Mouse (Mus musculus) cerebellum, postnatal 14 days (tissue): ENCODE measurements around the gene Cdk5r1.

Experiments
- DNase-seq, 2 experiments: peaks; one replicate each; pipeline ENCODE4 v3.0.0; 2021; ENCODE audit warnings: mixed read lengths in 2 of 2

Cdk5r1 gene

DNA sequence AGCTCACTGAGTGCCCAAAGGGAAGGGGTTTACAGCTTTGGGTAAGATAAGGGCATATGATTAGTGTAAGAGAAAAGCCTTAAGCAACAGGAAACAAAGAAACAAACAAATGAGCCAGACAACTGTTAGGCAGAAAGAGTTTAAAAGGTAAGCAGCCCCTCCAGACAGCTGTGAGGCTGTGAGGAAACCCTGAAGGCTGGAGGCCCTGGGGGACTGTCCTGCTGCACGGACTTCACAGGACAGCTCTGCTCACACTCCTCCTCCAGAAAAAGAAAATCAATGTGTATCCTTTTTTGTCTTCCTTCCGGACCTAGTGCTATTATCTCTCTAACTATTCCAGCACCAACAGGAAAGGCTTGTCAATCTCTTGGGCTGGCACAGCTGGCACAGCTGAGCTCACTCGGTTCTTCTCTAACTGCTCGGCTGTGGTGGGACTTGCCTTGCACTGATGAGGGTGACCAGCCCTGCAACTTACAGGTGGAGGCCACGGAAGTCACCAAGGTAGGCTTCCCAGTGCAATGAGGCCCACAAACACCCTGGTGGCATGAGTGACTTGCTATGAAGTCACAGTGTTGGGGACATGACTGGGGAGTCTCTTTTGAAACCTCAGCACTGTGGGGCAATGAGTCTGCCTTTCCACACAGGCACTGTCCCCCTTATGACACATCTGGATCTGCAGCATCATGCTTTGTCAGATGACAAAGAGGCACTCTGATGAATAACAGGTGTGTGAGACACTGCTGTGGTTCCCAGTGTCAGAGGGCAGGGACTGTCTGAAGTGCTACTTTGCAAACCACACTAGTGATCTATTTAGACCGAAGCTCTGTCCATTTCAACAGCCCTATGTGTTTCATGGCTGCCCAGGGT, 27.9 kb downstream of the Cdk5r1 start:
- no peak for DNase-seq

DNA sequence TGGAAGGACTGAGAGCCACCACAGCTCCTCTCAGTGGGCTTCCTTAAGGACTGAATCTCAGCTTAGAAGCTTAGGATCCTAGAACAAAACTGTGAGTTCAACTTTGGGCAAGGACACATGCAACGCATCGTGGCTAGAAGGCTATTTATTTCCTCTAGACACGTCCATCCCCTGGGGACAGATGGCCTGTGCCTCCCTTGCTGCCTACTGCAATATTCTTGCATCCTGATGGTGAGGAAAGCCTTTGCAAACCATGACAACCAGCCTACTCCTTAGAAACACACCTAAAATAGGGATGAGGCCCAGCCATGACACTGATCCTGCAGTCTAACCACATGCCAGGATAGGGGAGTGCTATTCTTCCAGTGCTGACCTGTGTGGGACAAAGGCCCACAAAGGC, 28.8 kb downstream of the Cdk5r1 start:
- no peak for DNase-seq

DNA sequence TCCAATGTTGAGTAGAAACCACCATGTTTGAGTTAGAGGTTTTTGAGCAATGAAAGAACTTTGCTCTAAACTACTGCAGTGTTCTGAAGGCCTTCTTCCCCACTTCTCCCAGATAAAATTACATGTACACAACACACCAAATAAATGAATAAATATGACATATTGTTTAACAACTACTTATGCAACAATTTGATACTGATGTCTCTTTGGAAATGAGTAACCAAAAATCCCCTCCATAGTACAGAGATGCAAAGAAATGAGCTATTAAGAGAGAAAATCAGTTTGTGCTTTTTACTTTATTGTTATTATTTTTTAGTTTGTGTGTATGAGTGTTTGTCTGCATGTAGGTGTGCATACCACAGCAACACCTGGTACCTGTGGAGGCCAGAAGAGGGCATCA, 29.7 kb downstream of the Cdk5r1 start:
- no peak for DNase-seq

DNA sequence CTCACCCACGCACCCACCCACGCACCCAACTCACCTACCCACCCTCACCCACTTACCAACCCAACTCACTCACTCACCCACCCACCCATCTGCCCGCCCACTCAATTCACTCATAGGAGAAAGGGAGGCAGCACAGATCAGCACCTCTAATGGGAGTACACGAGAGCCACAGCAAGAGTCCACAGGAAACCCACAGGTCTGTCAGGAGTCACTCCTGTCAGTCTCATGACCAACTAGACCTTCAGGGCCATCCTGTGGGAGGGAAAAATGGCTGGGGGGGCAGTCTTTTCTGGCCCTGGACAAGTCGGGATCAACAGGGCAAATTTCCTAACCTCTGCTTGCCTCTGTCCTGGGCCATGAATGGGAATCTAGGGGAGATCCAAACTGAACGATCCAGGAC, 31.0 kb downstream of the Cdk5r1 start:
- no peak for DNase-seq

DNA sequence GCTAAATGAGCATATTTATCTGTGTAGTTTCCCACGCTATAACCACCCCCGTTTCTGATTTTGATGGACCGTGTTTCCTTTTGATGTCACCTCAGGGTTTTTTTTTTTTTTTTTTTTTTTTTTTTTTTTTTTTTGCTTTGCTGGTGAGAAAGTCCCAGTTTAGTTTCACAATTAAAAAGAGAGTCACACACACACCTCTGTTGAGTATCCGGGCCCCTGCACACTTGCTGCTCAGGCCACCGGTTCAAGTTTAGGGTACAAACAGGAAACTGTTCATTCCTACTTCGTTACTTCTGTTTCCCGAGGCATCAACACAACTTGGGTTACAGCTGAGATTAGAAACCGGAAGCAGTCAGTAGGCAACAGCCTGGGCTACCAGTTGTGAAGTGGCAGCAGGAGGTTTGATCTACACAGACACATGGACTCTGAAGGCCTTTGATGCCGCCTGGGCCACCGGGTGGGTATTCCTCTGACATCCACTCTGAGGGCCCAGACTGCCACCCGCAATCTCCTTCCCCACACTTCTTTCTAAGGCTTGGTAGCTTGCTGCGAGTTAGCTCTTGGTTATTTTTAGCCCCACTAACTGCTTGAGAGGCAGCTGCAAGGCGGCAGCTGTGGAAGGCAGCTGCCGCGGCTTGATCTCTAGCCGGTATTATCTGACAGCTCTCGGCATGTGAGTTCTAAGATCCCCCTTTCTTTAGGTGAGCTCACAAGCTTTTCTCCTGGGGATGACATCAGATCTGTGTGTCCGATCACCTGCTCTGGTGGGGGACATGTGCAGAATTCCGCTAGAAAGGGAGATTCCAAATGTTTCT, 31.7 kb downstream of the Cdk5r1 start:
- DNase-seq: no peak

DNA sequence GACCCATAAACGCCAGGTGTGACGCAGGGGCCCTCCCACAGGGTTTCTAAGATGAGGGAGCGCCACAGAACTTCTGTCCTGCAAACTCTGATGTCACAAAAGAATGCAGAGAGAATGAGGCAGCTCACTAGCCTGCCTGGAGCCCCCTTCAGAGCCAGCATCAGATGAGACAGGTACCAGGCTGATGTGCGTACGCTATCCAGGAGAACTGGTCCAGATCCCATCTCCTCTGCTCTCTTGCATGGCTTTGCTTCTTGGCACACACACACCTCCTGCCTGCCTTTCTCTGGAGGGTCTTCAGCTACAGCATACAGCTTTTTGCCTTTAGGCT, 32.3 kb downstream of the Cdk5r1 start:
- no peak for DNase-seq

DNA sequence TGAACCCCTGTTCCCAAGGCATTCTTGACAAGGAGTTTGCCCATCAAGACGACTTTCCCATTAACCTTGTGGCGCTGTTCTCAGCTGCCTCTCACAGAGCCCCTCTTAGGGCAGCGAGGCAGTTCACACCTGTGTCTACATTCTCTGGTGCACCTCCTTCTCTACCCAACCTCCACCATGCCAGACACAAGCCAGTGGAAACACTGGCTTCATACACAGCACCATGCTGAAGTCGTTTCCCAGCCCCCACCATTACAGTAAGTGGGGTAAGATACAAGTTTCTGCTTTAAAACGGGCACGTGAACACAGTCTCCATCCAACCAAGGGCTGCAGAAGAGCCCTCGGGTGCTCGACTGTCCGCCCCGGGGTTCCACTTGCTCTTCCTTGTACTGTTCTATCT, 33.3 kb downstream of the Cdk5r1 start:
- no peak for DNase-seq

DNA sequence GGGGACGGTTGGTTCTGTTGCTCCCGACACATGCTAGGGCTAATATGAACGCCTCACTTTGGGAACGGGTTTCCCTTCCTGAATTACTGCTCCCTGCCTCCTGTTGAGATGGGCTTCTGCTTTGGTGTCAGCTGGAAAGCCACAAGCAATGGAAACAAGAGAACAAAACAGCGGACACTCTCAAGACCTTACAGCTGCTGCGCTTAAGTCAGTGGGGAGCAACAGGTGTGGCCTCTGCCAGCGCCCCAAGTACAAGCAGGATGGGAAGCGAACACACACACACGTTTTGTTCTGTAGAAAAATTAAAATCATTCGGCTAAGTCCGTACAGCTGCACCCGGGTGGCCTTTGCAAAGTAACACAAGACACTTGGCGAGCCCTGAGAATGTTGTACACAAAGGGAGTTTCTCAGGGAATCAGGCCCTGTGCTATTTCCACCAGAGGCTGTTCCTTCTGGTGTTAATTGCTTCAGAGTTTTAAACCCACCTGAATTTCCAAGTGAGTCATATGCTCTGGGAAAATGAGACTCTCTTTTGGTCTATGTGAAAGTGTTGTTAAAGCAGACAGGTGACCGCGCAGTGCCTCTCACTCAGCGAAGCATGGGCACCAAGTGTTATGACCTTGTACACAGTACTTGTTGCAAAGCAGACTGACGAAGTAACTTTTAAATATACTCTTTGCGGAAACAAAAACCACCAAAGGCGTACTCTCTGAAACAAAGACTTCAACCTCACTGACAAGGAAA, 35.7 kb downstream of the Cdk5r1 start:
- DNase-seq: no peak

DNA sequence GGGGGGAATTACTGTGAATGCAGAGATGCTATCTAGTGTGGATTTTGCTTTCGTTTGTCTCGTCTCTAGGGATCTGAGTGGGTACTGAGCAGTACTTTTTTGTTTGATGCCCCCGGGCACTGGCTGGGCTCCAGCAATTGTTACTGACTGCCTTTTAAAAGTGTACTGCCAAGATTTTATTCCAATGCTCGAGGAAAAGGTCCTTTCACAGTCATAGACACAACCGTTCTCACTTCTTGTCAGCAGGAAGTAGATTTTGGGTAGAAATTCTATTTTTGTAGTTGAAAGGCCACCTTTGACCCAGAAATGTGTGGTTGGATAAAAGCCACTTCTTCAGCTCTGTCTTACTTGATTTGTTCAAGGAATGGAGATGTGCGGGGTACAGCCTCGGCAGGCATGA, 37.0 kb downstream of the Cdk5r1 start:
- no peak for DNase-seq

DNA sequence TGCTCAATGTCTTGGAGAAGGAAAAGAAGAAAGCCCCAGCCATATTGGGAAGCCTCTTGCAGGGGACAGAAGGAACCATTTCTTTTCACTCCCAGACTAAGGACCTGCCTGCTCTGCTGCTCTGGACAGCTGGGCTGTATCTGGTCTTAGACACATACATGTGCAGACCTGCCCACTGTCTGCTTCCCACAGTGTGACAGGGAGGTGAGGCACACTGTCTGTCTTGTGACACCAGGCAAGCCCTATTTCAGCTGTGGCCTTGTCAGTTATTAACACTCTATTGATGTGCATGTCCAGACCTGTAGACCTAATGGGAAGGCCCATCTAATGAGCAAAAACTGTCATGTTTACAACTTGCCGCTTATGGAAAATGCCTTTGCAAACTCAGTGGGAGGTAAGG, 38.5 kb downstream of the Cdk5r1 start:
- DNase-seq: no peak

DNA sequence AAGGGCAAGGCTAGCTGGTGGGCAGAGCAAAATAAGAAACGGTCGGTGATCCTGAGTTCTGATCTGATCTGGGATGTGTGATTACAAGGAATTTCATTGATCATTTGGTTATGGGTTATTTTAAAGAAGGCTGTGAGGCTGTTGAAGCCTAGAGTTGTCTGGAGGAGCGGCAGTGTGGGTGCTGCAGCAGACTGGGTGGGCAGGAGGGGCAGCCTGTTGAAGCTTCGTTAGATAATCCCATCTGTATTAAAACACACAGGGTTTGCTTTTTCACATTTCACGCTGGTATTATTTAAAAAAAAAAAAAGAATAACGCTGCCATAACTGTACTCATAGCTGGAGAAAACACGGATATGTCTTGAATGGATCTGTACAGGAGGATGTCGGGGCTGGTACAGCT, 39.1 kb downstream of the Cdk5r1 start:
- no peak for DNase-seq

DNA sequence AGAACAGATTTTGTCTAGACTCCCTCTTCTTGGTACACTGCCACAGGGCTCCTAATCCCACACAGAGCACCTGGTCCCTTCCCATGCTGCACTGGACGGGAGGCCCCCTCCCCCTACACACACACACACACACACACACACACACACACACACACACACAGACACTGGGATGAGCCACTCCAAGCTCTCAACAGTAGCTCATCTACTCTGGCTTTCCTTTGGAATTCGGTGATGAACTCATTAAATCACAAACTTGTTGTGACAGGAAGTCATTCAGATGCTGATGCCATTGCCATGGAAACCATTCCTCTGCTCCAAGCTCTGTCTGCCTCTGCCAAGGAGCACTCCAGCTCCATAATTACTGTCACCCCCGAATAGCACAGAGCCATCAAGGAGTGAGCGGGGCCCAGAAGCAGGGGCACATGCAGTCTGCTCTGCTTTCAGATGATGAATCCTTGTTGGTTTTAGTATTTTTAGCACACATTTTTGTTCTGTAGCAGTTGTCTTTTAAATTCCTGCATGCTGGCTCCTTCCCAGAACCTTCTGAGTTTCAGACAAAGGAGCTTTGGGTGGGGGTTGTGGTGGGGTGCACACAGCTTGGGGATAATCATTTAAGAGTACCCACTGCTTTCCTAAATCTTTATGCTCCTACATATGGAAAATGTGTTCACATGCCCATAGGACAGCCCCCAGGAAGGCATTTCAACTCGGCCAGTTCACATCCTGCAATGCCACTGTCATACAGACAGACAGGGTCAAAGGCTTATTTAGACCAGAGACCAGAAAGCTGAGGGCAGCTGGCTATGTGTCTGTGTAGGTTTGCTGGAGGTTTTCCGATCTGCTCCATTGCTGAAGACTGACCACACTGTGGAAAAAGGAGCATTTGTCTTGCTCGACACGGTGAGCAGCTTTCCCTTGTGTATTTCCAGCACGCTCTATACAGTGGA, 41.9 kb downstream of the Cdk5r1 start:
- DNase-seq: peak; percentile 76 to 82

DNA sequence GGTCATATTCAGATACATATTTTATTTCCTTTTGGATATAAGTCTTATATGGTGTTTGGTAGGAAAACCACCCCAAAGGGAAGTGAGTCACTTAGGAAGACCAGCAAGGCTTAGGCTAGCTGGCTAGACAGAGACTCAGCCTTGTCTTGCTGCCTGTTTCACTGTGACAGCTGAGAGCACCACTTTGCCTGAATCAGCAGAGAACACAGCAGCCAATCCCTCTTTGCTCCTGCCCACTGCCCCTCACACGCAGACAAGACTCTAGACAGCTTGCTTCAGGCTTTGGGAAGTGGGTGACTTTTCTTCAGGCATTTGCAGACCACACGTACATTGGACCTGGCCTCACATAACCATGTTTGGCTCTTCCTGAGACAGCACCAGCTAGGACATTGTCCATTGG, 44.3 kb downstream of the Cdk5r1 start:
- DNase-seq: no peak

DNA sequence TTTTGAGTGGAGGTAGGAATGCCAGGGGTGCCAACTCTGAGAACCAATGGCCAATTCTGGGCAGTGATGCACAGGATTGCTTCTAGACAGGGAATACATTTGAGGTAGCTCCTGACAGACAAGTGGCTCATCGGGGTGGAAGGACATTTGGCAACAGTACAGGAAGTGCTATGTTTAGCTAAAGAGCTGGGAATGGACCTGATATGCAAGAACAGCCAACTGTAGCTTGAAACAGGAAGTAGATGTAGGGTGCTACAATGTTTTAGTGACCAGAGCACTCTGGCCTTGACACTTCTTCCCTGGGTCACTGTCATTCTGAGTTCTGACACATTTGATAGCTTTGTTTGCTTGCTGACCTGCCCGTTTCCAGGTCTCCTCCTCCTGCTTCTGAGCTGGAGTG, 46.0 kb downstream of the Cdk5r1 start:
- DNase-seq: peak in 1 of 2 experiments; percentile 69

DNA sequence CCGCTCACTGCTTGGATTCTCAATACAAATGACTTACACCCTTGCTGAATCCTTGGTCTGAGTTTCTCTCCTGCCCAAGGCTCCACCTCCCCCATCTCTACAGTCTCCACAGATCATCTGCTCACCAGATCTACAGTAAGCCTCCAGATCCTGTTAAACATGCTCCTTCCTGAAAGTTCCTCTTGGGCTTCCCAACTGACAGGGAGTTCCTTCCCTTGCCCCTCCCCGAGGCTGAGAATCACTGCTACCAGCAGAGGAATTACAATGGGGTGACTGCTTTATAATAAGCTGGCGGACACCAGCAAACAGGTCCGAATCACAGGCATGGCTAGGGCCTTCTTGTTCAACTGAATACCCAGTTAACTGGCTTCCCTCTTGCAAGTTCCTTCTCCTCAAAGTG, 46.6 kb downstream of the Cdk5r1 start:
- DNase-seq: no peak

DNA sequence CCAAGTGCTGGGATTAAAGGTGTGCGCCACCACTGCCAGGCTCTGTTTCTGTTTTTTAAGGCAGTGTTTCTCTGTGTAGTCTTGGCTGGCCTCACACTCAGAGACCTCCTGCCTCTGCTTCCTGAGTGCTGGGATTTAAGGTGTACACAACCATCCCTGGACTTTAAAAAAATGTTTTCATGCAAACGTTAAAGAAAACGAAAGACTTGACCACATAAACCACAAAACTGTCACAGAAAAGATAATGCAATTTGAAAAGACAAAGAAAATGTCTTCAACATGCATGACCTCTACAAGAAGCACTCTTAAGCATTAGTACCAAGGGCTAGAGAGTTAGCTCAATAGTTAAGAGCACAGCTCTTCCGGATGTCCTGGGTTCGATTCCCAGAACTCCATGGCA, 47.4 kb downstream of the Cdk5r1 start:
- no peak for DNase-seq

DNA sequence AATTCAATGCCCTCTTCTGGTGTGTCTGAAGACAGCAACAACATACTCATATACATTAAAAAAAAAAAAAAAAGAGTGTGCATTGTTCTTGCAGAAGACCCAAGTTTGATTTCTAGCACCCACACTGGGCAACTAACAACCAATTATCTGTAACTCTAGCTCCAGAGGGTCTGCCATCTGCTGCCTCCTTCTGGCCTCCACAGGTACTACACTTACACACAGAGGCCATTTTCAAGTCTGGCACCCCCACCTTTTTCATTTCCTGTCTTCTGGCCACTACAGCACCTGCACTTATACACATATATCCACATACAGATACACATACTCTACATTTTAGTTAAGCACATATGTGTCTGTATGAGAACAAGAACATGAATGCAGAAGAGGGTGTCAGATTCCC, 50.9 kb downstream of the Cdk5r1 start:
- DNase-seq: peak in 1 of 2 experiments; percentile 48

DNA sequence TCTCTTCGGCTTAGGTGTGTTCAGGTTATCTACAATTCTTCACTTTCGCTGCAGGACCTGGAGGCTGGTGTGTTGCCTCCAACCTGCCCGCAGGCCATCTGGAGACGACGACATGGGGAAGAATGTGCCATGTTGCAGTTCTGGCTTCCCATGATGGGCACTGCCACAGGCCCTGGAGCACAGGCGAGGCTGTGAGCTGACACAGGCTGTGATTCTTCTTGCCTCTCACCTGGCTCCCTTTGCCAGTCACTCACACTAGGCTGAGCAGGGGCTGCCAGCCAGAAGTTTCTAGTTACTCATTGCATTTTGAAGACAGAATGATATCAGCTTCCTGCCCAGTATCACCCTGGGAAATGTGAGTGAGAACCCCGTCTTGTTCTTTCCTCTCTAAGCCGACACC, 52.3 kb downstream of the Cdk5r1 start:
- DNase-seq: peak; percentile 51 to 55
